Mouse (Mus musculus): Measurements from ENCODE around the gene Kdm7a. TPM values are rescaled to one million over a fixed set of nuclear protein-coding genes. Genes with fewer than 3 reads are reported as not detected.

Gene Kdm7a
- polyA plus RNA-seq, 1 experiment from 2014 or later, result 7.1 TPM

DNA sequence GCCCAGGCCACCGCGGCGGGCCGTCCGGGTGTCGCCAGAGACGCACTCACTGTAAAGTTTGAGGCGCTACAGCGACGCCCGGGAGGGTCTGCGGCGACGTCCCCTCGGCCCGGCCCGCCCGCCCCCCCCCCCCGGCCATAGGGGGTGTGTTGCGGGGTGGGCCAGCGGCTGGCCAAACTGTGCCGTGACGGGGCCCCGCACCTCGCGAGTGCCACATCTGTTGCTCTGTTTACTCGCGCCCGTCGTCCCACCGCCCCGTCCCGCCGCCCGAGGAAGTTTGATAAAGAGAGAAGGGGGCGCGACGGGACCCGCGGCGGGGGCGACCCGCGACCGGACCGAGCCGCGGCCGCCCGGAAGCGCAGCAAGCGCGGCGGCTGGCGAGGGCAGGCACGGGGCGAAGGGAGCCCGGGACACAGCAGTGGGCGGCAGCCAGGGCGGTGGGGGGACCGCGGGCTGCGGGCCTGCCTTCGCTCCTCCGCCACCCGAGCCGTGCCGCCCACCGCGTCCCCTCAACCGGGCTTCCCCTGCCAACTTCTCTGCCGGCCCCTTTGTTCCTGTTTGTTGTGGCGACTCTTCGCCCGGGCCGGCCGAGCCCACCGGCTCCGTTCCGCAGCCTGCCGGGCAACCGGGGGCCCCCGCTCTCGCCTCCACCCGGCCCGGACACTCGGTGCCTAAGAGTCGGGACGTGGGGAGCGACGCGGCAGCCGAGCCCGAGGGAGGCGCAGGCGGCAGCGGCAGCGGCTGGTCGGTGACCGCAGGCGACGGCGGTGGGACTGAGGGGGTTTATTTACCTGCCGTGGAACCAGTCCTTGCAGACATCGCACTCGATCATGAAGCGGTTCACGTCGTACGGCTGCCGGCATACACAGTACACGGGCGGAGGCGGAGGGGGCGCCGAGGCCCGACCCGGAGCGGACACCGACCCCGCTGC lies 674 bp downstream of the Kdm7a start:
- Histone ChIP-seq H3K36me3 (ENCODE audit: control insufficient read depth, insufficient read depth, low read length) (no peaks in the 10 kb centered on the region), H3K4me2 (ENCODE audit: low read length) (peak overlapping the region; percentile 84), H3K9ac (ENCODE audit: low read length) (peak overlapping the region; percentile 94), H3K4me1 (ENCODE audit: control insufficient read depth in 2 of 2, insufficient read depth in 2 of 2, low read length in 2 of 2) (peaks cover 0 to 5% of the 10 kb centered on the region in 2 experiments; a peak in 1 of 4 replicates), H3K4me3 (ENCODE audit: control insufficient read depth in 1 of 2, insufficient read depth in 1 of 2, low read depth in 1 of 2, low read length in 2 of 2) (peak overlapping the region; percentile 67 to 90), H3K9me3 (ENCODE audit: control insufficient read depth, low read length) (no peaks in the 10 kb centered on the region), H3K27me3 (ENCODE audit: control insufficient read depth, insufficient read depth, low read length) (no peaks in the 10 kb centered on the region), H3K27ac (replicated peaks in 1 of 2; ENCODE audit: control insufficient read depth in 1 of 2, insufficient read depth in 1 of 2, low read depth in 2 of 2, low read length in 2 of 2) (peak overlapping the region; percentile 94 to 98)
- peak; percentile 38 for ATAC-seq (ENCODE audit: insufficient number of reproducible peaks, insufficient read depth, low FRiP score, low read depth)
- WGBS, result under 1% methylated on average over 96 of the region's 121 CpGs

DNA sequence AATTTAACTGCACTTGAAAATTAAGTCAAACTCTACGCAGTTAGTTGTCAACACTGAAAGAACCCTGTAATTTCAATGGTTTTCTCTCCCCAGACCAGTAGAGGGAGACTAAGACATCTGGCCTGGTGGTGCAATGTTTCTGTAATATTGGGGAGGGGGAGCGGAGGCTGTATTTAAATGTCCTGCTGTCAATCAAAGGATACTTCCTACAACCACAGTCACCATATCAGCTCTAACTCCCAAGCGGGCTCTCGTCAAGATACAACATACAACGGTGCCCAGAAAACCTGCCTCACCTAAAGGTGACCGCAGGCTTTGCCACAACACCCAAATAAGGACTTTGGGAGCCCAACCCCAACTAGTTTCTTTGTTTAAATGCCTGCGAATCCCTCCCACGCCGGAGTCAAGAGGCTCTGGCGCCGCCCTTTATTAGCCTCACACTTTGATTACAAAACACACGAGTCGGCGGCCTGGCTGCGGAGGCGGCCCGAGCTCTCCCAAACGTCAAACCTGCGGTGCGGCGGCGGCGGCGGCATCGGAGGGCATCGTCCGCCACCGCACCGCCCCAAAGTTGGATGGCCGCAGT lies 1.4 kb downstream of the Kdm7a start:
- Histone ChIP-seq H3K27me3 (ENCODE audit: control insufficient read depth, insufficient read depth, low read length) (no peaks in the 10 kb centered on the region), H3K9me3 (ENCODE audit: control insufficient read depth, low read length) (no peaks in the 10 kb centered on the region), H3K9ac (ENCODE audit: low read length) (peak overlapping the region; percentile 94), H3K4me2 (ENCODE audit: low read length) (peak overlapping the region; percentile 84), H3K4me3 (ENCODE audit: control insufficient read depth in 1 of 2, insufficient read depth in 1 of 2, low read depth in 1 of 2, low read length in 2 of 2) (peak overlapping the region; percentile 67 to 90), H3K27ac (replicated peaks in 1 of 2; ENCODE audit: control insufficient read depth in 1 of 2, insufficient read depth in 1 of 2, low read depth in 2 of 2, low read length in 2 of 2) (peak overlapping the region; percentile 88 to 98), H3K36me3 (ENCODE audit: control insufficient read depth, insufficient read depth, low read length) (no peaks in the 10 kb centered on the region), H3K4me1 (ENCODE audit: control insufficient read depth in 2 of 2, insufficient read depth in 2 of 2, low read length in 2 of 2) (peaks cover 0 to 5% of the 10 kb centered on the region in 2 experiments; a peak in 1 of 4 replicates)
- ATAC-seq (ENCODE audit: insufficient number of reproducible peaks, insufficient read depth, low FRiP score, low read depth), result peak; percentile 45
- whole genome bisulfite sequencing, result under 1% methylated on average over 30 of the region's 30 CpGs

GRCm38 (mm10) chr6:39204444-39204843 lies 2.1 kb downstream of the Kdm7a start:
- Histone ChIP-seq H3K27me3 (ENCODE audit: control insufficient read depth, insufficient read depth, low read length) (no peaks in the 10 kb centered on the region), H3K4me1 (ENCODE audit: control insufficient read depth in 2 of 2, insufficient read depth in 2 of 2, low read length in 2 of 2) (peaks cover 0 to 5% of the 10 kb centered on the region in 2 experiments; a peak in 1 of 4 replicates), H3K4me3 (ENCODE audit: control insufficient read depth in 1 of 2, insufficient read depth in 1 of 2, low read depth in 1 of 2, low read length in 2 of 2) (peak overlapping the region in 1 of 2 experiments; percentile 90; a peak in 2 of 4 replicates), H3K36me3 (ENCODE audit: control insufficient read depth, insufficient read depth, low read length) (no peaks in the 10 kb centered on the region), H3K4me2 (ENCODE audit: low read length) (peak overlapping the region; percentile 84), H3K27ac (replicated peaks in 1 of 2; ENCODE audit: control insufficient read depth in 1 of 2, insufficient read depth in 1 of 2, low read depth in 2 of 2, low read length in 2 of 2) (no peak overlapping the region), H3K9ac (ENCODE audit: low read length) (peak overlapping the region; percentile 94; the same call in 1 of the 2 replicates), H3K9me3 (ENCODE audit: control insufficient read depth, low read length) (no peaks in the 10 kb centered on the region)
- no peak for ATAC-seq (ENCODE audit: insufficient number of reproducible peaks, insufficient read depth, low FRiP score, low read depth)
- WGBS, result 49% methylated on average over 4 of the region's 4 CpGs

DNA sequence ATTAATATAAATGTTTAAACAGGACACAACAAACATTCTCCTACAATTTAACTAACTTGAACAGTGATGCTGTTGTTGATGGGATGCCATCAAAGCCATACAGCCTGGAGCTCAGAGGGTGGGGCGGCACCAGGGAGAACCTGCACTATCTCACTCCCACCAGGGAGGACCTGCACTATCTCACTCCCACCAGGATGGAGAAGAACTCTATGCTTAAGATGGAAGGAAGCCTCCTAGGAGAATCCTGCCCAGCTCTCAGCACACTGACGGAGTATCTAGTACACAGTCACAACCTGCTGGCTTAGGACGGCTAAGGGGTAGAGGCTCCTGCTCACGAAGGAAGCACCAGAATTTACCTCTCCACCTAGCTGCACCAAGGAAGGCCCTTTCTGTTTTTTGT lies 3.4 kb downstream of the Kdm7a start:
- 70% methylated on average over 4 of the region's 4 CpGs for WGBS
- no peak overlapping the region for H3K4me3 ChIP-seq (ENCODE audit: control insufficient read depth in 1 of 2, insufficient read depth in 1 of 2, low read depth in 1 of 2, low read length in 2 of 2)
- H3K9me3 ChIP-seq (ENCODE audit: control insufficient read depth, low read length), result no peaks in the 10 kb centered on the region
- no peak overlapping the region for H3K27ac ChIP-seq (replicated peaks in 1 of 2; ENCODE audit: control insufficient read depth in 1 of 2, insufficient read depth in 1 of 2, low read depth in 2 of 2, low read length in 2 of 2)
- no peak overlapping the region for H3K9ac ChIP-seq (ENCODE audit: low read length)
- H3K36me3 ChIP-seq (ENCODE audit: control insufficient read depth, insufficient read depth, low read length), result no peaks in the 10 kb centered on the region
- no peaks in the 10 kb centered on the region for H3K27me3 ChIP-seq (ENCODE audit: control insufficient read depth, insufficient read depth, low read length)
- H3K4me2 ChIP-seq (ENCODE audit: low read length), result no peak overlapping the region
- no peak for ATAC-seq (ENCODE audit: insufficient number of reproducible peaks, insufficient read depth, low FRiP score, low read depth)
- H3K4me1 ChIP-seq (ENCODE audit: control insufficient read depth in 2 of 2, insufficient read depth in 2 of 2, low read length in 2 of 2), result peaks cover 0 to 5% of the 10 kb centered on the region in 2 experiments; a peak in 1 of 4 replicates

DNA sequence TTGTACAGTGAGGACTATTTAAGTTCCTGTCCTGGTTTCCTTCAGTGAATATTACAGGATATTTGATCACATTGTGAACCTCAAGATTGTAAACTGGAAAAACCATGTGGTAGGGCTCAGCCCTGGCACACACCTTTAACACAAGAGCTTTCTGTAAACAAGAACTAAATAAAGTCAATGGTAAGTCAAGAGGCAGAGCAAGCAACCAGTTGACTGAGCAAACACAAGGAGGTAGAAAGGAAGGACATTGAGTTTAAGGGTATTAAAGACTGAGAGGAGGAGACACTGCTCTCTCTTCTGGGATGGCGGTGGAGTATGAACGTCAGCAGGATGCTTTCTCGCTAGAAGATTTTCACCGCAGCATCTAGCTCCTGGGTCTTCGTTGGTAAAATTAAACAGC lies 13.6 kb downstream of the Kdm7a start:
- Histone ChIP-seq H3K27me3 (ENCODE audit: control insufficient read depth, insufficient read depth, low read length) (no peaks in the 10 kb centered on the region), H3K9me3 (ENCODE audit: control insufficient read depth, low read length) (no peaks in the 10 kb centered on the region), H3K4me3 (ENCODE audit: control insufficient read depth in 1 of 2, insufficient read depth in 1 of 2, low read depth in 1 of 2, low read length in 2 of 2) (no peak overlapping the region), H3K27ac (replicated peaks in 1 of 2; ENCODE audit: control insufficient read depth in 1 of 2, insufficient read depth in 1 of 2, low read depth in 2 of 2, low read length in 2 of 2) (no peak overlapping the region), H3K9ac (ENCODE audit: low read length) (no peak overlapping the region), H3K4me2 (ENCODE audit: low read length) (no peak overlapping the region), H3K4me1 (ENCODE audit: control insufficient read depth in 2 of 2, insufficient read depth in 2 of 2, low read length in 2 of 2) (peaks cover 0 to 8% of the 10 kb centered on the region in 2 experiments; a peak in 3 of 4 replicates), H3K36me3 (ENCODE audit: control insufficient read depth, insufficient read depth, low read length) (0 out of 2 replicates have a peak, but pooled peaks cover 3% of the 10 kb centered on the region)
- no peak for ATAC-seq (ENCODE audit: insufficient number of reproducible peaks, insufficient read depth, low FRiP score, low read depth)
- WGBS, result 91% methylated on average over 5 of the region's 5 CpGs

- H3K36me3 ChIP-seq (ENCODE audit: control insufficient read depth, insufficient read depth, low read length), result 0 out of 2 replicates have a peak, but pooled peaks cover 3% of the 10 kb centered on the region
- WGBS, result 39% methylated on average over 2 of the region's 2 CpGs
Measured at GRCm38 (mm10) chr6:39191518-39191917, 15.1 kb downstream of the Kdm7a start.

GRCm38 (mm10) chr6:39187227-39187626 lies 19.4 kb downstream of the Kdm7a start:
- Histone ChIP-seq H3K4me2 (ENCODE audit: low read length) (no peak overlapping the region), H3K4me1 (ENCODE audit: control insufficient read depth in 2 of 2, insufficient read depth in 2 of 2, low read length in 2 of 2) (peaks cover 0 to 16% of the 10 kb centered on the region in 2 experiments; a peak in 3 of 4 replicates), H3K9ac (ENCODE audit: low read length) (no peak overlapping the region), H3K4me3 (ENCODE audit: control insufficient read depth in 1 of 2, insufficient read depth in 1 of 2, low read depth in 1 of 2, low read length in 2 of 2) (no peak overlapping the region), H3K27me3 (ENCODE audit: control insufficient read depth, insufficient read depth, low read length) (no peaks in the 10 kb centered on the region), H3K27ac (replicated peaks in 1 of 2; ENCODE audit: control insufficient read depth in 1 of 2, insufficient read depth in 1 of 2, low read depth in 2 of 2, low read length in 2 of 2) (no peak overlapping the region), H3K9me3 (ENCODE audit: control insufficient read depth, low read length) (0 out of 2 replicates have a peak, but pooled peaks cover 2% of the 10 kb centered on the region), H3K36me3 (ENCODE audit: control insufficient read depth, insufficient read depth, low read length) (0 out of 2 replicates have a peak, but pooled peaks cover 3% of the 10 kb centered on the region)
- no peak for ATAC-seq (ENCODE audit: insufficient number of reproducible peaks, insufficient read depth, low FRiP score, low read depth)
- WGBS, result 39% methylated on average over 2 of the region's 2 CpGs

More at GRCm38 (mm10) chr6:39191518-39191917, 15.1 kb downstream of the Kdm7a start:
- Histone ChIP-seq H3K9me3 (ENCODE audit: control insufficient read depth, low read length) (no peaks in the 10 kb centered on the region), H3K4me3 (ENCODE audit: control insufficient read depth in 1 of 2, insufficient read depth in 1 of 2, low read depth in 1 of 2, low read length in 2 of 2) (no peak overlapping the region), H3K9ac (ENCODE audit: low read length) (no peak overlapping the region), H3K4me2 (ENCODE audit: low read length) (no peak overlapping the region), H3K27ac (replicated peaks in 1 of 2; ENCODE audit: control insufficient read depth in 1 of 2, insufficient read depth in 1 of 2, low read depth in 2 of 2, low read length in 2 of 2) (no peak overlapping the region; a peak in 1 of 4 replicates), H3K27me3 (ENCODE audit: control insufficient read depth, insufficient read depth, low read length) (no peaks in the 10 kb centered on the region), H3K4me1 (ENCODE audit: control insufficient read depth in 2 of 2, insufficient read depth in 2 of 2, low read length in 2 of 2) (peaks cover 0 to 8% of the 10 kb centered on the region in 2 experiments; a peak in 3 of 4 replicates)
- no peak for ATAC-seq (ENCODE audit: insufficient number of reproducible peaks, insufficient read depth, low FRiP score, low read depth)

Measured in heart, embryonic 14.5 days (tissue).